ENCODE assay signal across 8 mouse cellular contexts in genomic region chr11:69804652-69804940, GRCm38 (mm10). TPM values are rescaled to one million over a fixed set of nuclear protein-coding genes. Genes with fewer than 3 reads are reported as not detected.
A peak's percentile ranks its signal among the peaks of the same experiment; 100 is the strongest.
DNase-seq lines count a peak whose midpoint lies in the region; ATAC-seq lines count a peak whose summit lies in the region.

No protein-coding gene starts in this region.

- 4% methylated on average over 12 of the region's 12 CpGs for WGBS in heart, embryonic 11.5 days (ENCODE audit: insufficient replicate concordance)
- 8% methylated on average over 12 of the region's 12 CpGs for WGBS in kidney, embryonic 16.5 days

- no peak overlapping the region for H3K9ac ChIP-seq in heart, embryonic 11.5 days (ENCODE audit: low read depth, low read length)
- H3K9ac ChIP-seq in kidney, embryonic 16.5 days (replicated peaks; ENCODE audit: low read length), result peak overlapping the region; percentile 52

- peak overlapping the region; percentile 98 for H3K4me2 ChIP-seq in heart, embryonic 11.5 days
- peak overlapping the region; percentile 98 for H3K4me2 ChIP-seq in kidney, embryonic 16.5 days (replicated peaks; ENCODE audit: low read depth, low read length)

- H3K36me3 ChIP-seq in heart, embryonic 11.5 days (ENCODE audit: control insufficient read depth, insufficient read depth, low read length), result no peaks in the 10 kb centered on the region
- H3K36me3 ChIP-seq in kidney, embryonic 16.5 days (ENCODE audit: insufficient read depth, low read length), result no peaks in the 10 kb centered on the region

- H3K27me3 ChIP-seq in heart, embryonic 11.5 days (ENCODE audit: control insufficient read depth, insufficient read depth, low read length), result peaks cover 51% of the 10 kb centered on the region
- peaks cover 23% of the 10 kb centered on the region for H3K27me3 ChIP-seq in kidney, embryonic 16.5 days (ENCODE audit: insufficient read depth, low read length)

- peak; percentile 26 for DNase-seq in embryo, embryonic 10.5 days (ENCODE audit: low spot score)
- no peak for DNase-seq in embryo, embryonic 11 days
- DNase-seq in lung, postnatal 14 days, result peak; percentile 27
- no peak for DNase-seq in ovary, adult 18-20 months (ENCODE audit: low spot score)
- DNase-seq in layer of hippocampus, adult 9-10 months (ENCODE audit: low spot score), result no peak

- H3K9me3 ChIP-seq in heart, embryonic 11.5 days (replicated peaks; ENCODE audit: control insufficient read depth, low read length), result no peaks in the 10 kb centered on the region
- H3K9me3 ChIP-seq in kidney, embryonic 16.5 days (ENCODE audit: low read length), result no peaks in the 10 kb centered on the region

- peaks cover 32% of the 10 kb centered on the region for H3K4me1 ChIP-seq in heart, embryonic 11.5 days (ENCODE audit: control insufficient read depth, insufficient read depth, low read length)
- peaks cover 52% of the 10 kb centered on the region for H3K4me1 ChIP-seq in kidney, embryonic 16.5 days (ENCODE audit: insufficient read depth, low read length)

- H3K4me3 ChIP-seq in heart, embryonic 11.5 days (ENCODE audit: low read depth, low read length), result peak overlapping the region; percentile 47
- peak overlapping the region; percentile 66 for H3K4me3 ChIP-seq in kidney, embryonic 16.5 days (ENCODE audit: low read length)

- H3K27ac ChIP-seq in heart, embryonic 11.5 days (ENCODE audit: low read depth, low read length), result no peak overlapping the region
- H3K27ac ChIP-seq in kidney, embryonic 16.5 days (ENCODE audit: low read length), result no peak overlapping the region

- no peak for ATAC-seq in heart, embryonic 11.5 days (replicated peaks; ENCODE audit: insufficient number of reproducible peaks, low FRiP score, low TSS enrichment)
- ATAC-seq in kidney, embryonic 16.5 days (ENCODE audit: low FRiP score, low TSS enrichment), result no peak
- no peak for ATAC-seq in CD4-positive, CD25-positive, alpha-beta regulatory T cell, adult 4 months

RNA-seq across cellular contexts. Expression of gene Tmem102, which starts 0.8 kb away (rescaled TPM):
- polyA plus RNA-seq in heart, embryonic 11.5 days (2014; fragmentation: Nextera tagmentation; extraction: Ambion mirVana), result 1.1 and 1.5 TPM in 2 replicates
- 9.0 and 10.2 TPM in 2 replicates for polyA plus RNA-seq in kidney, embryonic 16.5 days (2015; fragmentation: Nextera tagmentation; extraction: Ambion mirVana)
- not detected for polyA plus RNA-seq in CD4-positive, CD25-positive, alpha-beta regulatory T cell, adult 4 months (2017; shearing (Covaris generic))

RNA-seq across cellular contexts. Expression of gene Fgf11, which starts 2.9 kb away (rescaled TPM):
- 1.5 and 2.5 TPM in 2 replicates for polyA plus RNA-seq in heart, embryonic 11.5 days (2014; fragmentation: Nextera tagmentation; extraction: Ambion mirVana)
- polyA plus RNA-seq in kidney, embryonic 16.5 days (2015; fragmentation: Nextera tagmentation; extraction: Ambion mirVana), result 2.6 and 3.0 TPM in 2 replicates
- polyA plus RNA-seq in CD4-positive, CD25-positive, alpha-beta regulatory T cell, adult 4 months (2017; shearing (Covaris generic)), result not detected

RNA-seq across cellular contexts. Expression of gene Chrnb1, which starts 8.9 kb away (rescaled TPM):
- 3.7 and 4.5 TPM in 2 replicates for polyA plus RNA-seq in heart, embryonic 11.5 days (2014; fragmentation: Nextera tagmentation; extraction: Ambion mirVana)
- 12.9 and 13.8 TPM in 2 replicates for polyA plus RNA-seq in kidney, embryonic 16.5 days (2015; fragmentation: Nextera tagmentation; extraction: Ambion mirVana)
- polyA plus RNA-seq in CD4-positive, CD25-positive, alpha-beta regulatory T cell, adult 4 months (2017; shearing (Covaris generic)), result 1 to 10 TPM; 2.9 to 4.5 TPM

RNA-seq across cellular contexts. Expression of gene Gm39566, which starts 10.5 kb away (rescaled TPM):
- polyA plus RNA-seq in heart, embryonic 11.5 days (2014; fragmentation: Nextera tagmentation; extraction: Ambion mirVana), result not detected in 2 replicates
- polyA plus RNA-seq in kidney, embryonic 16.5 days (2015; fragmentation: Nextera tagmentation; extraction: Ambion mirVana), result not detected in 2 replicates
- polyA plus RNA-seq in CD4-positive, CD25-positive, alpha-beta regulatory T cell, adult 4 months (2017; shearing (Covaris generic)), result not detected

RNA-seq across cellular contexts. Expression of gene Spem2, which starts 13.7 kb away (rescaled TPM):
- not detected in 2 replicates for polyA plus RNA-seq in heart, embryonic 11.5 days (2014; fragmentation: Nextera tagmentation; extraction: Ambion mirVana)
- not detected in 2 replicates for polyA plus RNA-seq in kidney, embryonic 16.5 days (2015; fragmentation: Nextera tagmentation; extraction: Ambion mirVana)
- not detected for polyA plus RNA-seq in CD4-positive, CD25-positive, alpha-beta regulatory T cell, adult 4 months (2017; shearing (Covaris generic))

Comparison
In these comparisons a context has a peak if more than half of its experiments do, and no peak if none do; other contexts are left out.
1. DNase-seq: peak in embryo, embryonic 10.5 days (single experiment) and lung, postnatal 14 days (single experiment); none in embryo, embryonic 11 days (single experiment), ovary, adult 18-20 months (single experiment) and layer of hippocampus, adult 9-10 months (single experiment).